In genomic region chr12:99243316-99243715, GRCm38 (mm10) we compare ENCODE assay signal across 19 mouse cellular contexts.
DNase-seq lines count a peak whose midpoint lies in the region; TF ChIP-seq lines count a peak whose summit lies in the region.
"Had no signal": no experiment of that assay in that cellular context is flagged by ENCODE, and none has a peak within 500 bp of the region (broad histone marks: within the 10 kb centered on the region; RNA-seq: fewer than 3 reads in every experiment).

No protein-coding gene starts in this region.

- TF ChIP-seq CTCF in cerebellum, adult 2 months (IDR thresholded peaks at IDR 0.05; ENCODE audit: borderline replicate concordance, insufficient read depth, low read depth, low read length) = no peak
- no peak for TF ChIP-seq CTCF in left cerebral cortex, adult 2 months (IDR thresholded peaks at IDR 0.05)

- intact Hi-C loops in heart, postnatal 25 days (cut with DNase I) = no loop called here
- intact Hi-C loops in left cerebral cortex, adult 2 months (cut with DNase I) = no loop called here

- in situ Hi-C loops in ES-E14 (cut with MboI; ENCODE audit: low sequenced_read_pairs in 2 of 2, unreplicated experiment in 2 of 2) = no loop called here

- whole genome bisulfite sequencing in cerebellum, adult 2 months = 81% methylated on average over 1 of the region's 1 CpGs

- H3K27me3 ChIP-seq in cerebellum, adult 2 months (ENCODE audit: control insufficient read depth, insufficient read depth, low read length) = no peaks in the 10 kb centered on the region
- H3K27me3 ChIP-seq: embryonic facial prominence, embryonic 12.5 days; forebrain, embryonic 13.5 days; forebrain, embryonic 15.5 days had no signal

- no peak for TF ChIP-seq POLR2A in cerebellum, adult 2 months (IDR thresholded peaks at IDR 0.05; ENCODE audit: borderline replicate concordance, insufficient read depth, low read length)

- no peak overlapping the region for H3K9ac ChIP-seq in ES-E14 (ENCODE audit: insufficient read depth, low read depth, low read length, poor library complexity, severe bottlenecking)
- H3K9ac ChIP-seq: embryonic facial prominence, embryonic 12.5 days; forebrain, embryonic 13.5 days; forebrain, embryonic 15.5 days; forebrain, postnatal 0 days had no signal

- H3K9me3 ChIP-seq in ES-E14 (ENCODE audit: control insufficient read depth, insufficient read depth, low read depth, low read length) = no peaks in the 10 kb centered on the region
- H3K9me3 ChIP-seq: embryonic facial prominence, embryonic 10.5 days; embryonic facial prominence, embryonic 12.5 days; forebrain, embryonic 13.5 days; forebrain, embryonic 15.5 days had no signal

- no peak overlapping the region for H3K27ac ChIP-seq in ES-E14 (ENCODE audit: insufficient read depth, low read depth, low read length, poor library complexity, severe bottlenecking)
- H3K27ac ChIP-seq in cerebellum, adult 2 months (ENCODE audit: insufficient read depth, low read length) = no peak overlapping the region; the same call in 1 of the 2 replicates
- H3K27ac ChIP-seq in left cerebral cortex, adult 2 months = no peak overlapping the region
- H3K27ac ChIP-seq: embryonic facial prominence, embryonic 10.5 days; embryonic facial prominence, embryonic 12.5 days; forebrain, embryonic 13.5 days; forebrain, embryonic 15.5 days had no signal

- no peaks in the 10 kb centered on the region for H3K4me1 ChIP-seq in ES-E14 (ENCODE audit: control insufficient read depth in 2 of 2, insufficient read depth in 2 of 2, low read length in 2 of 2, poor library complexity in 1 of 2)
- peaks cover 50% of the 10 kb centered on the region for H3K4me1 ChIP-seq in cerebellum, adult 2 months (ENCODE audit: control insufficient read depth, insufficient read depth, low read length)

- peak; percentile 17 for DNase-seq in 3T3-L1 (ENCODE audit: low read depth, low spot score)
- peak; percentile 11 for DNase-seq in 416B (ENCODE audit: low read depth)
- no peak for DNase-seq in ES-E14 (ENCODE audit: low read depth, low spot score)
- DNase-seq in cerebellum, adult 2 months = no peak
- DNase-seq in heart, postnatal 25 days (ENCODE audit: low spot score) = no peak
- no peak for DNase-seq in left cerebral cortex, adult 2 months (ENCODE audit: extremely low spot score in 1 of 2, low spot score in 2 of 2)
- DNase-seq: adrenal gland, adult 2 months; adrenal gland, postnatal 10 days; adrenal gland, postnatal 25 days; cerebellum, adult 11 months; cerebellum, adult 18-20 months; cerebellum, adult 9-10 months; cerebellum, postnatal 10 days; cerebellum, postnatal 25 days; forebrain, postnatal 0 days had no signal

- no peaks in the 10 kb centered on the region for H3K36me3 ChIP-seq in ES-E14 (ENCODE audit: control insufficient read depth, insufficient read depth, low read length, poor library complexity, severe bottlenecking)
- H3K36me3 ChIP-seq: embryonic facial prominence, embryonic 10.5 days; embryonic facial prominence, embryonic 12.5 days; forebrain, embryonic 15.5 days had no signal

- no peak overlapping the region for H3K4me3 ChIP-seq in ES-E14 (ENCODE audit: insufficient read depth in 1 of 2, low read depth in 1 of 2, low read length in 2 of 2, poor library complexity in 1 of 2, severe bottlenecking in 1 of 2)
- H3K4me3 ChIP-seq in cerebellum, adult 2 months (replicated peaks; ENCODE audit: insufficient read depth, low read depth, low read length) = no peak overlapping the region
- H3K4me3 ChIP-seq in left cerebral cortex, adult 2 months = no peak overlapping the region
- H3K4me3 ChIP-seq: embryonic facial prominence, embryonic 10.5 days; embryonic facial prominence, embryonic 12.5 days; forebrain, embryonic 13.5 days; forebrain, embryonic 15.5 days had no signal

TF ChIP-seq in ES-E14, 5 proteins besides CTCF, POLR2A, EP300 and RAD21:
- TF ChIP-seq CHD2 (IDR thresholded peaks at IDR 0.05; ENCODE audit: low read depth, low read length) = no peak
- peak; percentile 82 for TF ChIP-seq MAFK (IDR thresholded peaks at IDR 0.05; ENCODE audit: insufficient read depth, low read depth, low read length)
TF ChIP-seq in ES-E14: peak in this region for 1.

Comparison
In these comparisons a context has a peak if more than half of its experiments do, and no peak if none do; other contexts are left out.
1. DNase-seq: peak in 3T3-L1 (single experiment) and 416B (single experiment); none in ES-E14 (single experiment), cerebellum, adult 2 months (0 of 2), heart, postnatal 25 days (single experiment) and left cerebral cortex, adult 2 months (0 of 2).